Mouse (Mus musculus) C2C12 (cell line): ENCODE results near the gene Btbd6.

Source experiments
- CEBPB ChIP-seq: IDR thresholded peaks from one replicate; pipeline ENCODE4 v1.6.1; 2011; ENCODE audit warnings: low read depth, mild to moderate bottlenecking, control low read depth, moderate library complexity
- CTCF ChIP-seq: IDR thresholded peaks from one replicate; pipeline ENCODE4 v1.5.1; 2011; ENCODE audit not compliant: control insufficient read depth, insufficient read depth, insufficient read length
- FOSL1 ChIP-seq: IDR thresholded peaks from one replicate; pipeline ENCODE4 v1.8.0; 2011; ENCODE audit warnings: mild to moderate bottlenecking, low read length; ENCODE audit not compliant: poor library complexity, insufficient read depth, severe bottlenecking
- MAX ChIP-seq: IDR thresholded peaks from one replicate; pipeline ENCODE4 v1.6.1; 2011; ENCODE audit warnings: mild to moderate bottlenecking, control low read depth
- MYOG ChIP-seq: IDR thresholded peaks from one replicate; pipeline ENCODE4 v1.6.1; 2011; ENCODE audit not compliant: control insufficient read depth, insufficient read length; ENCODE audit errors: extremely low read depth

DNA sequence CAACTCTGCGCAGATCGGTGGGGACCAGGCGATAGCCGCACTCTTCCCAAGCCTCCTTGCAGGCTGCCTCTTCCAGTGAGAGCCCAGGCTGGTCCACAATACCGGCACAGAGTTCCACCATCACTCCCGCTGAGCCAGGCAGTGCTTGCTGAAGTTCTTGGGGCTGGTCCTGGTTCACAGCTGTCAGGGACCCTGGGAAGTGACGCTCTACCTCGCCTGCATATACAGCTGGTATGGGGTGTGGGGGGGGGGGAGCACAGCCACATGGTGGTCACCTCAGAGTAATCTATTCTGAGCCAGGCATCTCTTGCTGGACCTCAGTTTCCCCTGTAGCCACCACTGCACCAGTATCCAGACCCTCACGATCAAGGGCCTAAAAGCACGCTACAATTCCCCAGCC, 37.9 kb upstream of the Btbd6 start:
- TF ChIP-seq CTCF, result no peak
- no peak for TF ChIP-seq MAX
- no peak for TF ChIP-seq FOSL1
- TF ChIP-seq CEBPB, result no peak
- no peak for TF ChIP-seq MYOG
